Mouse (Mus musculus) testis, postnatal 14 days (tissue): ENCODE data around the gene Hmgb4.

Experiments
- DNase-seq: peaks from one replicate; pipeline ENCODE4 v3.0.0; 2021; ENCODE audit warnings: low spot score

Gene Hmgb4

GRCm38 (mm10) chr4:128224453-128224852, 36.3 kb downstream of the Hmgb4 start:
- no peak for DNase-seq

DNA sequence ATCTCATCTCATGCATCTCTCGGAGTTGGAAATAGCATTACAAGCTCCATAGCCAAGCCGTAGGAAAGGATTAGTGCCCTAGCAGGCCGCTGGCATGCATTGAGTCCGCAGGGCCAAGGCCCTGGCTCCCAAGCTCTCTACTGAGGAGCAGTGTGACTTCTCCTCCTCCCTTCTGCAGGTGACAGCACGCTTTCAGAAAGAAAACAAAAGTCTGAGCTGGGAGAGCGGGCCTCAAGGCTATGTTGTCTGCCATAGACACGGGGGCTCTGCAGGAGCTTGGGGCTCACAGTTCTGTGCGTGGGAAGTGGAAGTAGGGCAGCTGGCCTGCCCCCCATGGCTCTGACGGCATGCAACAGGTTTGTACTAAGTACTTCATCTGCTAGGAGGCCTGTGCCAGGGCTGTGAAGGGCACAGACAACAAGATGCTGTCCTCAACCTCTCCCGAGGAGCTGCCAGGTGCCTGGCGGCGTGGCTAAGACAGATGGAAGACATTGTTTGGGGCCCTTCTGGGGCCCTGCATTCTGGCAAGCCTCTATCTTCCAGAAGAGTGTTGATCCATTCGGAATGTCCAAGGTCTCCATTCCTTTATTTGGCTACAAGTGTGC, 42.7 kb downstream of the Hmgb4 start:
- no peak for DNase-seq
